Mouse (Mus musculus): Measurements from ENCODE around the gene Dhcr24. TPM values are rescaled to one million over a fixed set of nuclear protein-coding genes. Genes with fewer than 3 reads are reported as not detected.

Gene Dhcr24
- polyA plus RNA-seq, 1 experiment from 2014 or later: 5.2 TPM

DNA sequence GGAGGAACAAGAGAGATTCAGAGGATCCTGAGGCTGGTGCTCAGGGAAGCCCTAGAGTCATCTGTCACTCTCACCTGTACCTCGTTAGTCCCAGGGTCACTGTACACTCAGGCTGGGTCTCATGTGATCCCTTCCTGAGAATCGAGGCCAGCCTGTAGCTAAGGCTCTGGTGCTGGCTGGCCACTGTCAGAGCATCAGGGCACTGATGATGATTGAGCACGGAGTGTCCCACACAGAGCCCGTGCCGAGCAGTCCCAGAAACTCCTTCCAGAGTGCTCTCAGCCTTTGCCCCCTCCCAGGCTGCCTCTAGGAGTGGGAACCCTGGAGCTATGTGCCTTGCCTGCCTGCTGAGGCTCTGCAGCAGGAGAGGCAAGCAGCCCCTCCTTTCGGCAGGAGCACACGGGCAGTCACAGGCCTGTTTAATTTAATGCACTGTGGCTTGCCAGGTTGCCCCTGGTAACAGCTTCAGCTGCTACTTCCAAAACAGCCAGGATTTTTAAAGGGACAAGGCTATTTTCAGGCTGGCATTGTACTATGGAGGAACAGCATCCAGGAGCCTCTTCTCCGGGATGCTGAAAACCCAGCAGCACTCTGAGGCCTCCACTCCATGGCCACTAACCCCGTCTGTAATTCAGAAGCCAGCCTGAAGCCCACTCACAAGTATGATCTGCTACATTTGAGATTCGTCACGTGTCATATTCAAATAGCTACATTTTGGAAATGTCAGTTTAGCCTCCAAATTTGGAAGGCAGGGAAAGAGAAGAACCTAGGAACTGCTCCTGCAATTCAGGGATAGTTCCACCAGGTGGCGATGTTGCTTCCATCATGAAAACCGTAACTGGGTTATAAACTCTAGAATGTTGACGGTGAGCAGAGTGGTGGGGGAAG lies 69.7 kb downstream of the Dhcr24 start:
- ATAC-seq (ENCODE audit: low FRiP score, low read depth): peak; percentile 85
- Histone ChIP-seq H3K27ac (replicated peaks) (peak overlapping the region; percentile 88), H3K4me3 (no peak overlapping the region), H3K27me3 (no peaks in the 10 kb centered on the region), H3K4me2 (peak overlapping the region; percentile 38), H3K9me3 (no peaks in the 10 kb centered on the region), H3K4me1 (replicated peaks) (peaks cover 51% of the 10 kb centered on the region), H3K9ac (peak overlapping the region; percentile 41), H3K36me3 (no peaks in the 10 kb centered on the region)
- WGBS: 12% methylated on average over 14 of the region's 14 CpGs

- no peaks in the 10 kb centered on the region for H3K36me3 ChIP-seq
- no peaks in the 10 kb centered on the region for H3K9me3 ChIP-seq
- no peaks in the 10 kb centered on the region for H3K27me3 ChIP-seq
- ATAC-seq (ENCODE audit: low FRiP score, low read depth): no peak
- H3K4me2 ChIP-seq: no peak overlapping the region
- no peak overlapping the region for H3K9ac ChIP-seq
- WGBS: 40% methylated on average over 1 of the region's 3 CpGs
- H3K27ac ChIP-seq (replicated peaks): no peak overlapping the region; the same call in 1 of the 2 replicates
- peaks cover 46% of the 10 kb centered on the region for H3K4me1 ChIP-seq (replicated peaks)
- H3K4me3 ChIP-seq: no peak overlapping the region
Measured at GRCm38 (mm10) chr4:106632313-106632712, 71.5 kb downstream of the Dhcr24 start.

GRCm38 (mm10) chr4:106633281-106634085 lies 72.6 kb downstream of the Dhcr24 start:
- ATAC-seq (ENCODE audit: low FRiP score, low read depth): peak; percentile 49

GRCm38 (mm10) chr4:106634086-106634479 lies 73.2 kb downstream of the Dhcr24 start:
- H3K9ac ChIP-seq: no peak overlapping the region
- H3K27ac ChIP-seq (replicated peaks): peak overlapping the region; percentile 75
- peaks cover 46% of the 10 kb centered on the region for H3K4me1 ChIP-seq (replicated peaks)
- ATAC-seq (ENCODE audit: low FRiP score, low read depth): 0 out of 2 replicates have a peak, but pooled peaks have one; percentile 6
- WGBS: 29% methylated on average over 9 of the region's 9 CpGs
- no peaks in the 10 kb centered on the region for H3K36me3 ChIP-seq
- no peaks in the 10 kb centered on the region for H3K9me3 ChIP-seq
- H3K27me3 ChIP-seq: no peaks in the 10 kb centered on the region
- H3K4me3 ChIP-seq: no peak overlapping the region
- H3K4me2 ChIP-seq: peak overlapping the region; percentile 19

More at GRCm38 (mm10) chr4:106633281-106634085, 72.6 kb downstream of the Dhcr24 start:
- peak overlapping the region; percentile 19 for H3K4me2 ChIP-seq
- H3K9me3 ChIP-seq: no peaks in the 10 kb centered on the region
- no peak overlapping the region for H3K4me3 ChIP-seq
- H3K27ac ChIP-seq (replicated peaks): peak overlapping the region; percentile 75
- WGBS: 21% methylated on average over 8 of the region's 8 CpGs
- H3K9ac ChIP-seq: 0 out of 2 replicates have a peak overlapping the region, but pooled peaks have one; percentile 15
- H3K27me3 ChIP-seq: no peaks in the 10 kb centered on the region
- no peaks in the 10 kb centered on the region for H3K36me3 ChIP-seq
- H3K4me1 ChIP-seq (replicated peaks): peaks cover 46% of the 10 kb centered on the region

Other genes starting within 250 kb of the Dhcr24 start
- 9.1 and 9.8 TPM in 2 replicates for gene Usp24, start 244.8 kb upstream of the Dhcr24 start, polyA plus RNA-seq (2015; fragmentation: Nextera tagmentation; extraction: Ambion mirVana)
- 7.4 and 11.7 TPM in 2 replicates for gene Pcsk9, start 96.7 kb upstream of the Dhcr24 start, polyA plus RNA-seq (2015; fragmentation: Nextera tagmentation; extraction: Ambion mirVana)
- 0.09 TPM in 1 of 2 replicates, not detected in the other for gene Bsnd, start 68.8 kb upstream of the Dhcr24 start, polyA plus RNA-seq (2015; fragmentation: Nextera tagmentation; extraction: Ambion mirVana)
- gene Lexm, start 56.2 kb downstream of the Dhcr24 start, polyA plus RNA-seq (2015; fragmentation: Nextera tagmentation; extraction: Ambion mirVana): not detected in 2 replicates
- gene Ttc22, start 61.4 kb downstream of the Dhcr24 start, polyA plus RNA-seq (2015; fragmentation: Nextera tagmentation; extraction: Ambion mirVana): 1.5 and 2.4 TPM in 2 replicates
- 9.6 and 10.3 TPM in 2 replicates for gene Pars2, start 90.0 kb downstream of the Dhcr24 start, polyA plus RNA-seq (2015; fragmentation: Nextera tagmentation; extraction: Ambion mirVana)
- 131 and 153 TPM in 2 replicates for gene Ttc4, start 117.9 kb downstream of the Dhcr24 start, polyA plus RNA-seq (2015; fragmentation: Nextera tagmentation; extraction: Ambion mirVana)
- 0.21 and 1.5 TPM in 2 replicates for gene Mroh7, start 169.9 kb downstream of the Dhcr24 start, polyA plus RNA-seq (2015; fragmentation: Nextera tagmentation; extraction: Ambion mirVana)
- not detected in 2 replicates for gene Fam151a, start 172.9 kb downstream of the Dhcr24 start, polyA plus RNA-seq (2015; fragmentation: Nextera tagmentation; extraction: Ambion mirVana)
- 2.1 and 2.4 TPM in 2 replicates for gene Acot11, start 244.0 kb downstream of the Dhcr24 start, polyA plus RNA-seq (2015; fragmentation: Nextera tagmentation; extraction: Ambion mirVana)